Mouse (Mus musculus) erythroblast, embryonic 14.5 days (primary cell): ENCODE results near the gene Uba6.

Source experiments
- GATA1 ChIP-seq: IDR thresholded peaks from 2 replicates; pipeline ENCODE4 v1.6.1; 2012; ENCODE audit warnings: low read length, inconsistent platforms, mixed read lengths
- TAL1 ChIP-seq: IDR thresholded peaks from 3 replicates; pipeline ENCODE4 v1.6.1; 2012; ENCODE audit warnings: low read length, inconsistent platforms, mixed read lengths

- no peak for TF ChIP-seq TAL1
- no peak for TF ChIP-seq GATA1
Observed at GRCm38 (mm10) chr5:86068451-86068850, 104.2 kb downstream of the Uba6 start.
